Mouse (Mus musculus): Measurements from ENCODE around the gene Gins1. TPM values are rescaled to one million over a fixed set of nuclear protein-coding genes. Genes with fewer than 3 reads are reported as not detected.

Gins1 gene
- polyA plus RNA-seq, 1 experiment from 2014 or later, result 30.0 TPM

GRCm38 (mm10) chr2:150959521-150959920 lies 54.3 kb downstream of the Gins1 start:
- ATAC-seq (ENCODE audit: low read depth), result no peak
- WGBS, result 76% methylated on average over 10 of the region's 10 CpGs
- H3K36me3 ChIP-seq (ENCODE audit: control insufficient read depth, insufficient read depth, low read length), result peaks cover 15% of the 10 kb centered on the region

GRCm38 (mm10) chr2:150963246-150963645 lies 58.0 kb downstream of the Gins1 start:
- no peak overlapping the region for H3K4me3 ChIP-seq (ENCODE audit: low read depth, low read length)
- H3K27me3 ChIP-seq (replicated peaks; ENCODE audit: control insufficient read depth, insufficient read depth, low read length), result no peaks in the 10 kb centered on the region
- 93% methylated on average over 3 of the region's 3 CpGs for WGBS
- H3K27ac ChIP-seq (replicated peaks; ENCODE audit: low read depth, low read length), result no peak overlapping the region
- H3K4me2 ChIP-seq (ENCODE audit: low read depth, low read length), result no peak overlapping the region
- ATAC-seq (ENCODE audit: low read depth) (no peak), DNase-seq (ENCODE audit: low spot score) (no peak)
- peaks cover 20% of the 10 kb centered on the region for H3K36me3 ChIP-seq (ENCODE audit: control insufficient read depth, insufficient read depth, low read length)
- no peaks in the 10 kb centered on the region for H3K9me3 ChIP-seq (ENCODE audit: control insufficient read depth, low read length)
- H3K9ac ChIP-seq (ENCODE audit: low read depth, low read length), result no peak overlapping the region
- no peaks in the 10 kb centered on the region for H3K4me1 ChIP-seq (ENCODE audit: control insufficient read depth, insufficient read depth, low read length)

More at GRCm38 (mm10) chr2:150959521-150959920, 54.3 kb downstream of the Gins1 start:
- no peak overlapping the region for H3K27ac ChIP-seq (replicated peaks; ENCODE audit: low read depth, low read length)
- no peaks in the 10 kb centered on the region for H3K27me3 ChIP-seq (replicated peaks; ENCODE audit: control insufficient read depth, insufficient read depth, low read length)
- H3K4me3 ChIP-seq (ENCODE audit: low read depth, low read length), result no peak overlapping the region
- H3K9ac ChIP-seq (ENCODE audit: low read depth, low read length), result no peak overlapping the region
- no peak for DNase-seq (ENCODE audit: low spot score)
- no peaks in the 10 kb centered on the region for H3K4me1 ChIP-seq (ENCODE audit: control insufficient read depth, insufficient read depth, low read length)
- no peak overlapping the region for H3K4me2 ChIP-seq (ENCODE audit: low read depth, low read length)
- no peaks in the 10 kb centered on the region for H3K9me3 ChIP-seq (ENCODE audit: control insufficient read depth, low read length)

- Histone ChIP-seq H3K36me3 (ENCODE audit: control insufficient read depth, insufficient read depth, low read length) (peaks cover 15% of the 10 kb centered on the region), H3K9me3 (ENCODE audit: control insufficient read depth, low read length) (no peaks in the 10 kb centered on the region), H3K4me3 (ENCODE audit: low read depth, low read length) (no peak overlapping the region), H3K4me2 (ENCODE audit: low read depth, low read length) (no peak overlapping the region), H3K27ac (replicated peaks; ENCODE audit: low read depth, low read length) (no peak overlapping the region), H3K27me3 (replicated peaks; ENCODE audit: control insufficient read depth, insufficient read depth, low read length) (no peaks in the 10 kb centered on the region), H3K9ac (ENCODE audit: low read depth, low read length) (no peak overlapping the region), H3K4me1 (ENCODE audit: control insufficient read depth, insufficient read depth, low read length) (no peaks in the 10 kb centered on the region)
- 91% methylated on average over 3 of the region's 3 CpGs for whole genome bisulfite sequencing
- DNase-seq (ENCODE audit: low spot score) (no peak), ATAC-seq (ENCODE audit: low read depth) (no peak)
Observed at GRCm38 (mm10) chr2:150964641-150965040, 59.4 kb downstream of the Gins1 start.

- H3K27ac ChIP-seq (replicated peaks; ENCODE audit: low read depth, low read length), result no peak overlapping the region
- DNase-seq (ENCODE audit: low spot score) (no peak), ATAC-seq (ENCODE audit: low read depth) (no peak)
- no peaks in the 10 kb centered on the region for H3K4me1 ChIP-seq (ENCODE audit: control insufficient read depth, insufficient read depth, low read length)
- WGBS, result 89% methylated on average over 10 of the region's 10 CpGs
- H3K4me3 ChIP-seq (ENCODE audit: low read depth, low read length), result no peak overlapping the region
- H3K36me3 ChIP-seq (ENCODE audit: control insufficient read depth, insufficient read depth, low read length), result peaks cover 14% of the 10 kb centered on the region
- H3K27me3 ChIP-seq (replicated peaks; ENCODE audit: control insufficient read depth, insufficient read depth, low read length), result no peaks in the 10 kb centered on the region
- no peak overlapping the region for H3K4me2 ChIP-seq (ENCODE audit: low read depth, low read length)
- no peak overlapping the region for H3K9ac ChIP-seq (ENCODE audit: low read depth, low read length)
- no peaks in the 10 kb centered on the region for H3K9me3 ChIP-seq (ENCODE audit: control insufficient read depth, low read length)
Observed at GRCm38 (mm10) chr2:150965951-150966350, 60.8 kb downstream of the Gins1 start.

GRCm38 (mm10) chr2:150967491-150967890 lies 62.3 kb downstream of the Gins1 start:
- no peak for ATAC-seq (ENCODE audit: low read depth)
- 92% methylated on average over 2 of the region's 2 CpGs for WGBS
- H3K4me1 ChIP-seq (ENCODE audit: control insufficient read depth, insufficient read depth, low read length), result no peaks in the 10 kb centered on the region
- H3K36me3 ChIP-seq (ENCODE audit: control insufficient read depth, insufficient read depth, low read length), result peaks cover 11% of the 10 kb centered on the region
- no peak overlapping the region for H3K4me2 ChIP-seq (ENCODE audit: low read depth, low read length)
- no peak overlapping the region for H3K4me3 ChIP-seq (ENCODE audit: low read depth, low read length)
- H3K27ac ChIP-seq (replicated peaks; ENCODE audit: low read depth, low read length), result no peak overlapping the region
- H3K27me3 ChIP-seq (replicated peaks; ENCODE audit: control insufficient read depth, insufficient read depth, low read length), result no peaks in the 10 kb centered on the region
- DNase-seq (ENCODE audit: low spot score), result no peak
- no peaks in the 10 kb centered on the region for H3K9me3 ChIP-seq (ENCODE audit: control insufficient read depth, low read length)
- no peak overlapping the region for H3K9ac ChIP-seq (ENCODE audit: low read depth, low read length)

- Histone ChIP-seq H3K4me3 (ENCODE audit: low read depth, low read length) (no peak overlapping the region), H3K4me2 (ENCODE audit: low read depth, low read length) (no peak overlapping the region), H3K27me3 (replicated peaks; ENCODE audit: control insufficient read depth, insufficient read depth, low read length) (no peaks in the 10 kb centered on the region), H3K4me1 (ENCODE audit: control insufficient read depth, insufficient read depth, low read length) (no peaks in the 10 kb centered on the region), H3K36me3 (ENCODE audit: control insufficient read depth, insufficient read depth, low read length) (peaks cover 15% of the 10 kb centered on the region), H3K9me3 (ENCODE audit: control insufficient read depth, low read length) (no peaks in the 10 kb centered on the region), H3K9ac (ENCODE audit: low read depth, low read length) (no peak overlapping the region), H3K27ac (replicated peaks; ENCODE audit: low read depth, low read length) (no peak overlapping the region)
- ATAC-seq (ENCODE audit: low read depth) (no peak), DNase-seq (ENCODE audit: low spot score) (no peak)
- WGBS, result 93% methylated on average over 2 of the region's 2 CpGs
Observed at GRCm38 (mm10) chr2:150969231-150969630, 64.0 kb downstream of the Gins1 start.

GRCm38 (mm10) chr2:150971856-150972255 lies 66.7 kb downstream of the Gins1 start:
- 85% methylated on average over 7 of the region's 7 CpGs for WGBS
- H3K36me3 ChIP-seq (ENCODE audit: control insufficient read depth, insufficient read depth, low read length), result peaks cover 10% of the 10 kb centered on the region; the same call in 1 of the 2 replicates
- no peaks in the 10 kb centered on the region for H3K4me1 ChIP-seq (ENCODE audit: control insufficient read depth, insufficient read depth, low read length)
- DNase-seq (ENCODE audit: low spot score), result no peak
- no peaks in the 10 kb centered on the region for H3K9me3 ChIP-seq (ENCODE audit: control insufficient read depth, low read length)
- H3K27me3 ChIP-seq (replicated peaks; ENCODE audit: control insufficient read depth, insufficient read depth, low read length), result no peaks in the 10 kb centered on the region
- no peak overlapping the region for H3K27ac ChIP-seq (replicated peaks; ENCODE audit: low read depth, low read length)
- H3K4me2 ChIP-seq (ENCODE audit: low read depth, low read length), result no peak overlapping the region
- H3K4me3 ChIP-seq (ENCODE audit: low read depth, low read length), result no peak overlapping the region
- no peak for ATAC-seq (ENCODE audit: low read depth)
- no peak overlapping the region for H3K9ac ChIP-seq (ENCODE audit: low read depth, low read length)

DNA sequence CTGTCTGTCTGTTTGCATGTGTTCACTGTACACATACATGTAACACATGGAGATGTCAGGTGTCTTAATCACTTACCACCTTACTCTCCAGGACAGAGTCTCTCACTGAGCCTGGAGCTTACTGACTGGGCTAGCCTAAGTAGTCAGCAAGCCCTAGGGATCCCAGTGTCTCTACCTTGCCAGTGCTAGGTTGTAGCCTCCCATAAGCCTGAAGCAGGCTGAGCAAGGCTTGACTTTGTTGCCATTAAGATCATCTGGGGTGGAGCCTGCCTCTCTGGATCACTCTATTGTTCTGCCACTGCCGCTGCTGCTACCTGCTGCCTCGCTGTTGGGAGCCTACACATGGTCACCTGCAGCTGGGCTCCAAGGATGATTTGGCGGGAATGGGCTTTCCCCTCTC lies 67.5 kb downstream of the Gins1 start:
- no peaks in the 10 kb centered on the region for H3K27me3 ChIP-seq (replicated peaks; ENCODE audit: control insufficient read depth, insufficient read depth, low read length)

DNA sequence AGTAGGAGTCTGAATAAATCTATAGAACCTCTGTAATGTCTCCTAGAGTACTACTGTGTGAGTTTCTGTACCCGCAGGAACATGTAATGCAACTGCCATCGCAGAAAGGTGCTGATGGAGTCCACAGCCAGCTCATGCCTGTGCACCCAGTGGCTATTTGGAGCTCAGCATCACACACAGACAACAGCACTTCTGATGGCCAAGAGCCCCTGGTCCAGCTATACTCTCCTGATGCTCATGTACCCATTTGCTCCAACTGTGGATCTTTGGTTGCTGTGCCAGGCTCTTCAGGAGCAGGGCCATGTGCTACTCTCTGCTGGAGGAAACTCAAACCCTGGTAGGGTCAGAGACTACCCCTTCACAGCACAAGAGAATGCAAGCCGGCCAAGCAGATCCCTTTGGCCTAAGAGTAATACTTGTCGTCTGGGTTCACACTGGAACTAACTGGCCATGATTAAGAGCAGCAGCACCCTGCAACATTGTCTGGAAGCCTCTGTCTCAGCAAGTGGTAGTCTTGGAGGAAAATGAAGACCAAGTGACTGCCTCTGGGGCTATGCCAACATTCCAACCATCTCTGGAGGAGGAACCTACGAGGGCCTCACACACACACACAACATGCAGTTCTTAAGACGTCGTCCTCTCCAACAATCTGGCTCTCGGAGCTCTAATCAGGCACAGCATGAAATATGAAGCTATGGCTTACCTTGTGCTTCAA lies 68.4 kb downstream of the Gins1 start:
- ATAC-seq (ENCODE audit: low read depth) (no peak), DNase-seq (ENCODE audit: low spot score) (no peak)
- no peak overlapping the region for H3K9ac ChIP-seq (ENCODE audit: low read depth, low read length)
- H3K4me3 ChIP-seq (ENCODE audit: low read depth, low read length), result no peak overlapping the region
- H3K4me1 ChIP-seq (ENCODE audit: control insufficient read depth, insufficient read depth, low read length), result no peaks in the 10 kb centered on the region
- H3K27me3 ChIP-seq (replicated peaks; ENCODE audit: control insufficient read depth, insufficient read depth, low read length), result no peaks in the 10 kb centered on the region
- 90% methylated on average over 8 of the region's 8 CpGs for whole genome bisulfite sequencing
- no peaks in the 10 kb centered on the region for H3K9me3 ChIP-seq (ENCODE audit: control insufficient read depth, low read length)
- no peak overlapping the region for H3K27ac ChIP-seq (replicated peaks; ENCODE audit: low read depth, low read length)
- H3K4me2 ChIP-seq (ENCODE audit: low read depth, low read length), result no peak overlapping the region
- H3K36me3 ChIP-seq (ENCODE audit: control insufficient read depth, insufficient read depth, low read length), result peaks cover 10% of the 10 kb centered on the region; the same call in 1 of the 2 replicates

More for the DNA sequence above, 67.5 kb downstream of the Gins1 start:
- Histone ChIP-seq H3K9ac (ENCODE audit: low read depth, low read length) (no peak overlapping the region), H3K4me2 (ENCODE audit: low read depth, low read length) (no peak overlapping the region), H3K27ac (replicated peaks; ENCODE audit: low read depth, low read length) (no peak overlapping the region), H3K4me3 (ENCODE audit: low read depth, low read length) (no peak overlapping the region), H3K9me3 (ENCODE audit: control insufficient read depth, low read length) (no peaks in the 10 kb centered on the region), H3K36me3 (ENCODE audit: control insufficient read depth, insufficient read depth, low read length) (peaks cover 10% of the 10 kb centered on the region; the same call in 1 of the 2 replicates), H3K4me1 (ENCODE audit: control insufficient read depth, insufficient read depth, low read length) (no peaks in the 10 kb centered on the region)
- ATAC-seq (ENCODE audit: low read depth) (no peak), DNase-seq (ENCODE audit: low spot score) (no peak)
- WGBS, result 90% methylated on average over 3 of the region's 3 CpGs

All from embryonic facial prominence, embryonic 14.5 days (tissue).